In the genomic region with DNA sequence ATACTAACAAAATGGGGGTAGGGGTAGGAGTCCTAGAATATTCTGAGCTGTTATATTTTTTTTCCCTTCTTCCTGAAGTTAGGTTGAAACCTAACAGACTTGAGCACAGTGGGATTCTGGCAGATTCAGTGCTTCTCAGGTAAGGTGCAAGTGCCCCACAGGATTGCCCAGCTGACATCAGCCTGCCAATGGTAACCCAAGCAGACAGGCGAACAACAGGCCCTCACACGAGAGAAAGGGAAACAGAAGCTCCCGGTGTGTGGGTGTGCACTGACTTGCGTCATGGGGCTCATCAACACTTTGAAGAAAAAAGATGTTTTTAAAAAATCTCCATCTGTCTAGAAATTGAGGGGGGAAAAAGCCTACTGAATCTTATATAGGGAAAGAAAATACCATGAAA, we compare ENCODE assay signal across 14 mouse cellular contexts. TPM values are rescaled to one million over a fixed set of nuclear protein-coding genes. Genes with fewer than 3 reads are reported as not detected.
A peak's percentile ranks its signal among the peaks of the same experiment; 100 is the strongest.
DNase-seq lines count a peak whose midpoint lies in the region; ATAC-seq lines count a peak whose summit lies in the region.
"Had no signal": no experiment of that assay in that cellular context is flagged by ENCODE, and none has a peak within 500 bp of the region (broad histone marks: within the 10 kb centered on the region; RNA-seq: fewer than 3 reads in every experiment).

No protein-coding gene starts in this region.

- WGBS in midbrain, embryonic 11.5 days: 70% methylated on average over 4 of the region's 4 CpGs
- WGBS in midbrain, embryonic 15.5 days: 60% methylated on average over 4 of the region's 4 CpGs

- H3K4me1 ChIP-seq in midbrain, embryonic 11.5 days (ENCODE audit: control insufficient read depth, insufficient read depth, low read length): no peaks in the 10 kb centered on the region
- H3K4me1 ChIP-seq in midbrain, embryonic 15.5 days: no peaks in the 10 kb centered on the region
- H3K4me1 ChIP-seq: embryonic facial prominence, embryonic 12.5 days; limb, embryonic 15.5 days; stomach, embryonic 15.5 days had no signal

- no peaks in the 10 kb centered on the region for H3K9me3 ChIP-seq in midbrain, embryonic 11.5 days (ENCODE audit: control insufficient read depth, low read length)
- H3K9me3 ChIP-seq in midbrain, embryonic 15.5 days: no peaks in the 10 kb centered on the region
- H3K9me3 ChIP-seq: embryonic facial prominence, embryonic 12.5 days; limb, embryonic 15.5 days; stomach, embryonic 15.5 days had no signal

- H3K27me3 ChIP-seq in midbrain, embryonic 11.5 days (ENCODE audit: control insufficient read depth, insufficient read depth, low read length): no peaks in the 10 kb centered on the region
- H3K27me3 ChIP-seq in midbrain, embryonic 15.5 days (replicated peaks): no peaks in the 10 kb centered on the region
- H3K27me3 ChIP-seq: embryonic facial prominence, embryonic 12.5 days; limb, embryonic 15.5 days; stomach, embryonic 15.5 days had no signal

- H3K36me3 ChIP-seq in midbrain, embryonic 11.5 days (ENCODE audit: control insufficient read depth, insufficient read depth, low read length): no peaks in the 10 kb centered on the region
- H3K36me3 ChIP-seq in midbrain, embryonic 15.5 days (replicated peaks): no peaks in the 10 kb centered on the region
- H3K36me3 ChIP-seq: embryonic facial prominence, embryonic 12.5 days; limb, embryonic 15.5 days; stomach, embryonic 15.5 days had no signal

- no peak overlapping the region for H3K4me3 ChIP-seq in midbrain, embryonic 11.5 days (ENCODE audit: low read depth, low read length)
- no peak overlapping the region for H3K4me3 ChIP-seq in midbrain, embryonic 15.5 days
- H3K4me3 ChIP-seq: embryonic facial prominence, embryonic 12.5 days; limb, embryonic 15.5 days; stomach, embryonic 15.5 days had no signal

- ATAC-seq in midbrain, embryonic 11.5 days (ENCODE audit: low FRiP score): no peak
- ATAC-seq in midbrain, embryonic 15.5 days (replicated peaks): no peak
- no peak for ATAC-seq in erythroblast, adult 5-6 weeks (replicated peaks; ENCODE audit: low FRiP score, poor library complexity, severe bottlenecking)

- H3K9ac ChIP-seq in midbrain, embryonic 11.5 days (ENCODE audit: low read length): no peak overlapping the region
- no peak overlapping the region for H3K9ac ChIP-seq in midbrain, embryonic 15.5 days
- H3K9ac ChIP-seq: embryonic facial prominence, embryonic 12.5 days; limb, embryonic 15.5 days; stomach, embryonic 15.5 days had no signal

- no peak overlapping the region for H3K4me2 ChIP-seq in midbrain, embryonic 11.5 days
- no peak overlapping the region for H3K4me2 ChIP-seq in midbrain, embryonic 15.5 days
- H3K4me2 ChIP-seq: embryonic facial prominence, embryonic 12.5 days; limb, embryonic 15.5 days; stomach, embryonic 15.5 days had no signal

- H3K27ac ChIP-seq in midbrain, embryonic 11.5 days (ENCODE audit: low read depth, low read length): no peak overlapping the region
- H3K27ac ChIP-seq in midbrain, embryonic 15.5 days: no peak overlapping the region
- H3K27ac ChIP-seq: embryonic facial prominence, embryonic 12.5 days; limb, embryonic 15.5 days; stomach, embryonic 15.5 days had no signal

- peak; percentile 31 for DNase-seq in midbrain, embryonic 11.5 days (ENCODE audit: low spot score, missing footprints)
- DNase-seq in cerebellum, postnatal 36 days: peak; percentile 69 to 73
- DNase-seq in layer of hippocampus, postnatal 14 days (ENCODE audit: low spot score in 2 of 2): peak; percentile 19 to 47
- DNase-seq in right cerebral cortex, postnatal 14 days: peak; percentile 55
- no peak for DNase-seq in adrenal gland, postnatal 4 days (ENCODE audit: low spot score in 2 of 2)
- DNase-seq in adrenal gland, adult 18-20 months (ENCODE audit: low spot score in 2 of 2): no peak
- DNase-seq: heart, postnatal 10 days; kidney, adult 11 months; lung, postnatal 14 days had no signal

RNA-seq across cellular contexts. Expression of gene Syne2, which starts 28.5 kb away (rescaled TPM):
- polyA plus RNA-seq in midbrain, embryonic 11.5 days (2014; fragmentation: Nextera tagmentation; extraction: Ambion mirVana): 79.1 and 80.1 TPM in 2 replicates
- 52.7 and 56.0 TPM in 2 replicates for polyA plus RNA-seq in midbrain, embryonic 15.5 days (2015; fragmentation: Nextera tagmentation; extraction: Ambion mirVana)
- 10 to 100 TPM; 23.4 to 29.0 TPM for total RNA-seq in layer of hippocampus, postnatal 14 days (2021)
- total RNA-seq in adrenal gland, postnatal 4 days (2021): 10 to 100 TPM; 60.1 to 74.7 TPM
- 10 to 100 TPM; 33.2 to 39.7 TPM for total RNA-seq in adrenal gland, adult 18-20 months (2021)
- 10.8 and 11.1 TPM in 2 replicates for total RNA-seq in erythroblast, adult 5-6 weeks (2015; ENCODE audit: low replicate concordance)
- 6.8 and 8.5 TPM in 2 replicates for total RNA-seq in erythroblast, adult 5-6 weeks (2017; ENCODE audit: low replicate concordance)

RNA-seq across cellular contexts. Expression of gene Sgpp1, which starts 53.9 kb away (rescaled TPM):
- polyA plus RNA-seq in midbrain, embryonic 11.5 days (2014; fragmentation: Nextera tagmentation; extraction: Ambion mirVana): 10.0 and 10.2 TPM in 2 replicates
- polyA plus RNA-seq in midbrain, embryonic 15.5 days (2015; fragmentation: Nextera tagmentation; extraction: Ambion mirVana): 12.2 and 12.5 TPM in 2 replicates
- 10 to 100 TPM; 31.4 to 32.3 TPM for total RNA-seq in layer of hippocampus, postnatal 14 days (2021)
- 10 to 100 TPM; 62.7 to 65.8 TPM for total RNA-seq in adrenal gland, postnatal 4 days (2021)
- total RNA-seq in adrenal gland, adult 18-20 months (2021): 100 to 1,000 TPM in 1 of 2 experiments, 10 to 100 TPM in 1; 73.8 to 209 TPM
- 44.0 and 44.1 TPM in 2 replicates for total RNA-seq in erythroblast, adult 5-6 weeks (2015; ENCODE audit: low replicate concordance)
- 26.3 and 31.6 TPM in 2 replicates for total RNA-seq in erythroblast, adult 5-6 weeks (2017; ENCODE audit: low replicate concordance)

Comparison
In these comparisons a context has a peak if more than half of its experiments do, and no peak if none do; other contexts are left out.
1. DNase-seq: peak in midbrain, embryonic 11.5 days (single experiment), cerebellum, postnatal 36 days (2 of 2), layer of hippocampus, postnatal 14 days (2 of 2) and right cerebral cortex, postnatal 14 days (single experiment); none in adrenal gland, postnatal 4 days (0 of 2) and adrenal gland, adult 18-20 months (0 of 2).